Mouse (Mus musculus): ENCODE data around the gene Stat6.

DNA sequence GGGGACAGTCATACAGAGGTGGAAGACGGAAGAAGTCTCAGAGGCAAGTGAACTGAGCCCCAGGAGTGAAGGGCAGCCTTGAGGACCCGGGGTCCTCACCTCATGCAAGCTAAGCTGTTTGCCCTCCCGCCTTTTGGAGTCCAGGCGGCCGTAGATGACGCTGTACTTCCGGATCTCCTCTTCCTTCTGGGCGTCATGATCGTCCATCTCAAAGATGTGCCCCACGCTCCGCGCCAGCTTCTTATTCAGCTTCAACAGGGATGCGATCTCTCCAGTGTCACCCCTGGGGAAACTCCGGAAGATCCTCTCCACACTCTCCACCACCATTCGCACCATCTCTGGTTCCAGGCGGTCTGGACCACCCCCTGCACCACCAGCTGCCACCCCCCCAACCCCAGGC lies 21.4 kb downstream of the Stat6 start:
- TF ChIP-seq CTCF (IDR thresholded peaks at IDR 0.05; ENCODE audit: borderline replicate concordance, extremely low read depth, insufficient read depth, insufficient read length) (no peak), POLR2A (IDR thresholded peaks at IDR 0.05; ENCODE audit: borderline replicate concordance, extremely low read depth, insufficient read depth, insufficient read length, poor library complexity, severe bottlenecking) (no peak)

Measured in brain, embryonic 14.5 days (tissue).